Mouse (Mus musculus): ENCODE measurements around the gene Foxd1. TPM values are rescaled to one million over a fixed set of nuclear protein-coding genes. Genes with fewer than 3 reads are reported as not detected.
A peak's percentile ranks its signal among the peaks of the same experiment; 100 is the strongest.

The Foxd1 gene
- total RNA-seq, 2 experiments from 2014 or later: 0.17 to 0.25 TPM

- intact Hi-C loops (cut with DNase I): loop anchor here (2.0 to 5.0 kb wide), 2 partner anchors 149 to 235 kb away; no protein-coding TSS in a partner anchor
- no peak for DNase-seq
Observed at GRCm38 (mm10) chr13:98353709-98354089, 343 bp upstream of the Foxd1 start.

DNA sequence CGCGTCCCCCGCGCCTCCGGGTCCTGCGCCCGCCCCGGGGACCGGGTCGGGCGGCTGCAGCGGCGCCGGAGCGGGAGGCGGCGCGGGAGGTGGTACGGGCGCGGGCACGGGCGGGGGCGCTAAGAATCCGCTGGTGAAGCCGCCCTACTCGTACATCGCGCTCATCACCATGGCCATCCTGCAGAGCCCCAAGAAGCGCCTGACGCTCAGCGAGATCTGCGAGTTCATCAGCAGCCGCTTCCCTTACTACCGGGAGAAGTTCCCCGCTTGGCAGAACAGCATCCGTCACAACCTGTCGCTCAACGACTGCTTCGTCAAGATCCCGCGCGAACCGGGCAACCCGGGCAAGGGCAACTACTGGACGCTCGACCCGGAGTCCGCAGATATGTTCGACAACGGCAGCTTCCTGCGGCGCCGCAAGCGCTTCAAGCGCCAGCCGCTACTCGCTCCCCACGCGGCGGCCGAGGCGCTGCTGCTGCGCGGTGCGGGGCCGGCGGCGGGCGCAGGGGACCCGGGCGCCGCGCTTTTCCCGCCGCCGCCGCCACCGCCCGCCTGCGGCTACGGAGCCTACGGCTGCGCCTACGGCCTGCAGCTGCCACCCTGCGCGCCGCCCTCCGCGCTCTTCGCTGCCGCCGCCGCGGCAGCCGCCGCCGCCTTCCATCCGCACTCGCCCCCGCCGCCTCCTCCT is 973 bp downstream of the Foxd1 start:
- no peak for DNase-seq

DNA sequence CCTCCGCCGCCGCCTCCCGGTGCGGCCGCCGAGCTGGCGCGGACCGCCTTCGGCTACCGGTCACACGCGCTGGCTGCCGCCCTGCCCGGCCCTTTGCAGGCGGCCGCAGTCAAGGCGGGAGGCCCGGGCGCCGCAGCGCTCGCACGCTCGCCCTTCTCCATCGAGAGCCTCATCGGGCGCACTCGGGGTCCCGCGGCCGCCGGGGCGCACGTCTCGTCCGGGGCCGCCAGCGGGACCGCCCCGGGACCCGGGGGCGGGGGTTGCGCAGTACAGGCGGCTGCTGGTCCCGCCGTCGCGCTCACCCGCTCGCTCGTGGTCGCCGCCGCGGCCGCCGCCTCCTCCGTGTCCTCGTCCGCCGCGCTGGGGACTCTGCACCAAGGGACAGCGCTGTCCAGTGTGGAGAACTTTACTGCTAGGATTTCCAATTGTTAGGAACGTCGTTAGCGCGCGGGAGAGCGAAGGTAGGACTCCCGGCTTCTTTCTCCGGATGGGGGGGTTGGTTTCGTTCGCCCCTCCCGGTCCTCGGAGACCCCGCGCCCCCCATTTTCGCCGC is 1.6 kb downstream of the Foxd1 start:
- DNase-seq: peak in 1 of 2 experiments; percentile 38
- intact Hi-C loops (cut with DNase I): loop anchor here (2.0 kb wide), 1 partner anchor 233 kb away; no protein-coding TSS in a partner anchor

More for the DNA sequence above, 973 bp downstream of the Foxd1 start:
- intact Hi-C loops (cut with DNase I): loop anchor here (2.0 to 5.0 kb wide), 2 partner anchors 147 to 234 kb away; no protein-coding TSS in a partner anchor

DNA sequence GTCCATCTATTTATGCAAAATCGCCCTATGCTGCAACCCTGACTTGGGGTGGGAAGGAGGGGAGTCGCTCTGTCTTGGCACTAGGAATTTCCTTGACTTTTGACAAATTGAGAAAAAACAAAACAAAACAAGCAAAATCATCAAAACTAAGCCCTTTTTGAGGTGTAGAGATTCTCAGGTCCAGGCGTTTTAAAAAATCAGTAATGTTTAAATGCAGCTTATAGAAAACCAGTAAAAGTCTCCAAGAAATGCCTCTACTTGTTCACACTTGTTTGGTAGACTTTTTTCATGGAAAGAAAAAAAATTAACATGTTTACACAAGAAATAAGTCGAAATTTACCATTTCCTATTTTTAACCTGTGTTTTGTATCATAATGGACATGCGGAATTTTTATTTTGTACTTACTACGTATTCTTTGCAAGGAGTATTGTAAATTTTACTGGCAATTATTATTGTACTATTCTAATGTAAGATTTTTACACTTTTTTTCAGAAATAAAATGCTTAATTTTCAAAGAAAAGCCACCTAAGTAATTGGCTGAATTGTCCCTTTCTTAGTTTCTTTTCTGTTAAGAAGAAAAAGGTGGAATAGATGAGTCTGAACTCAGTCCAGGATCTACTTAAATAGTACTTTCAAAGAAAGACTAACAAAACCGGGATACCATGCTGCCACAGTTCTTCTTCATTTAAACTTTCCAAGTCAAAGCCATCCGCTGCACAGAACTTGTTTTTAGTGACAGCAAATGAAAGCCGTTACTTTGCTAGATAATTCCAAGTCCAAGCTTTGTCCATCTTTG is 2.3 kb downstream of the Foxd1 start:
- DNase-seq: no peak
- intact Hi-C loops (cut with DNase I): no loop called here

- no peak for DNase-seq
- intact Hi-C loops (cut with DNase I): no loop called here
Observed at GRCm38 (mm10) chr13:98356973-98357425, 3.0 kb downstream of the Foxd1 start.

GRCm38 (mm10) chr13:98357433-98358423 is 3.7 kb downstream of the Foxd1 start:
- no peak for DNase-seq
- intact Hi-C loops (cut with DNase I): no loop called here

GRCm38 (mm10) chr13:98358424-98359181 is 4.6 kb downstream of the Foxd1 start:
- intact Hi-C loops (cut with DNase I): no loop called here

DNA sequence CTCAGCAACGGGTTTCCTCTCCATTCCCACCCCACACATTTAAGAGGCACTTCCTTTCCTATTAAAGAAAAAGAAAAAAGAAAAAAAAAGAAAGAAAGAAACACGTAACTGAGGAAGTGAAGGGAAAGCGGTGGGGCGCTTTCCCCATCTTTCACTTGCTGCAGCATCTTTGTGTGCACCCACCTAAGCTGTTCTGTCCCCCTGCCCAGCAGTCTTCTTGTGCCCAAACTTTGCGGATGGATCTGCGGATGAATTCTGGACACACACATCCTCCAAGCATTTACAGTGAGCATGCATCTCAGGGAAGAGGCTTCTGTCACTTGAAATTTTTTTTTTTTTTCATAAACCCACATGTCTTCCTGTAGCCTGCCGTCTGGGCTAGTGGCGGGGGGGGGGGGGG is 5.3 kb downstream of the Foxd1 start:
- intact Hi-C loops (cut with DNase I): no loop called here
- DNase-seq: no peak

More at GRCm38 (mm10) chr13:98358424-98359181, 4.6 kb downstream of the Foxd1 start:
- no peak for DNase-seq

GRCm38 (mm10) chr13:98360391-98360790 is 6.3 kb downstream of the Foxd1 start:
- intact Hi-C loops (cut with DNase I): no loop called here
- no peak for DNase-seq

- intact Hi-C loops (cut with DNase I): no loop called here
- DNase-seq: no peak
Observed at GRCm38 (mm10) chr13:98361161-98361560, 7.1 kb downstream of the Foxd1 start.

- no peak for DNase-seq
- intact Hi-C loops (cut with DNase I): no loop called here
Observed at GRCm38 (mm10) chr13:98363046-98363445, 9.0 kb downstream of the Foxd1 start.

DNA sequence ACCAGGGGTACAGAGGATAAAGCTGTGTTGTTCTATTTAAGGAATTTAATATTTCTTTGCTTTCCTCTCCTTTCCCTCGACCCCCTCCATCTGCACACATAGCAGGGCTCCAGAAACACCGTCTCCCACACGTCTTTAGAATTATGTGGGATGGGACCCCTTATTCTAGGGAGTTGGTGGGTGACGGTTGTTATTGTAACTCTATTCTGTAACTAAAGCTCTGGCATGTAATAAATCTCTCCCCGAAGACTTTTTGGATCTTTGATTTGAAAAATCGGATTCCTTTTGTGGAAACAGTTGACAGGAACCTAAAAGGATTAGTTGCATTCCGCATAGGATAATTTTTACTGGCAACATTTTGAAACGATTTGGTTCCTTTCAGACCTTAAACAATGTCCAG is 11.0 kb downstream of the Foxd1 start:
- no peak for DNase-seq
- intact Hi-C loops (cut with DNase I): no loop called here

GRCm38 (mm10) chr13:98365766-98366421 is 11.9 kb downstream of the Foxd1 start:
- no peak for DNase-seq
- intact Hi-C loops (cut with DNase I): no loop called here

- intact Hi-C loops (cut with DNase I): no loop called here
- no peak for DNase-seq
Observed at GRCm38 (mm10) chr13:98366469-98367275, 12.6 kb downstream of the Foxd1 start.

DNA sequence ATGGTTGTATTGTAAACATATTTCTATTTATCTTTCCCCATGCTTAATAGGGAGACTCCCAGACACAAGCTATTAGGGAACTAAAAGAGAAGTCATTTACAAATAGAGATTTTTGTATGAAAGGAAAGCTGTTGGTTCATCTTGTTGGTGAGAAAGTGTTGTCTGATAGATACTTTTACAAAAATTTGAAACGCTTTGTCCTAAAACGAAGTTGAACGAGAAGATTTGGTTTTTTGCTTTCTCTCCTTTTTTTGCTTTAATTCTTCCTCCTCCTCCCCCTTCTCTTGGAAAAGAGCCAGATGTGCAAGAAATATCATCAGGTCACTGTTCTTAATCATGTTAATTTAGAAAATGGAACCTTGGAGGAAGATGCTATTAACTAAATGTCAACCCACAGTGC is 13.6 kb downstream of the Foxd1 start:
- intact Hi-C loops (cut with DNase I): no loop called here
- no peak for DNase-seq

DNA sequence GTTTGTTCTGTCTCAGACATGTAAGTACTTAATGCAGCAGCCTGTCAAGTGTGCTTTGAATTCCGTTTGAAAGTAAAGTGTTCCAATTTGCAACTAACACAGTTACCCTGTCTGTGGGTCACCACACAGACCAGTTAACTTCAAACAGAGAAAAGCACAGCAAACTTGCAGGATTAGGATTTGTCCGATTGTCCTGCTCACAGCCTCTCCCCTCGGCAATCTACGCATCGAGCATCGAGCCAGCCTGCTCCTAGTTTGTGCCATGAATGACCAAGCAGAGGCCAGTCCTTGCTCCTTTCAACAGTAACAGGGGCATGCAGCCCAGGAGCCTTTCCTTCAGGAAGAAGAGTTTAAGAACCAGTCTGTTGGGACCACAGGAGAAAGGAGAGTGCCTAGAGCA is 15.0 kb downstream of the Foxd1 start:
- intact Hi-C loops (cut with DNase I): no loop called here
- no peak for DNase-seq

GRCm38 (mm10) chr13:98374560-98374959 is 20.5 kb downstream of the Foxd1 start:
- intact Hi-C loops (cut with DNase I): no loop called here
- DNase-seq: no peak

GRCm38 (mm10) chr13:98374979-98375378 is 20.9 kb downstream of the Foxd1 start:
- DNase-seq: no peak
- intact Hi-C loops (cut with DNase I): no loop called here

Measured in heart, postnatal 10 days (tissue).